Mouse (Mus musculus): Measurements from ENCODE around the gene Phf5a.

DNA sequence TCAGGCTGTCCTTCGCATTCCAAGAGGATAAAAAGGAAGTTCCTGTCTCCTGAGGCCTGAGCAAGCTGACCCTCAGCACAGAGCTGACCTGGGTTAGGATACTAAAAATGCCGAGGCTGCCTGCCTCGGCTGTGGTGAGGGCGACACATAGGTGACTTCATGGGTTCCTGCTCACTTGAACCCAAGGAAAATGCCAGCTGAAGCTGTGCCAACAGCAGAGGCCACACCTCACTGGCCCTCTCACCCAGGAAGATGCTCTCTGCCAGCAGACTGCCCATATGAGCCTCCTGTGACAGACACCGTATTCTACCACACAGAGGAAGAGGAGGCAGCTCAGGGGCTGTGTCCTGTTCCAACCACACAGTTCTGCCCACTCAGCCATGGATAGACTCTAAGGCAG is 47.4 kb upstream of the Phf5a start:
- TF ChIP-seq CTCF (IDR thresholded peaks at IDR 0.05; ENCODE audit: borderline replicate concordance, extremely low read depth, insufficient read depth, insufficient read length) (no peak), POLR2A (IDR thresholded peaks at IDR 0.05; ENCODE audit: borderline replicate concordance, extremely low read depth, insufficient read depth, insufficient read length, poor library complexity, severe bottlenecking) (no peak)

Measured in brain, embryonic 14.5 days (tissue).